Mouse (Mus musculus): ENCODE data around the gene Vmn1r208. TPM values are rescaled to one million over a fixed set of nuclear protein-coding genes. Genes with fewer than 3 reads are reported as not detected.
"Not testable (repeated sequence)": the region's sequence is repeated elsewhere in the genome, so short reads cannot be mapped to it uniquely, and the experiment has no call there.

Vmn1r208 gene
- total RNA-seq (2014; fragmentation: Nextera tagmentation) = not detected in 2 replicates
- not detected in 2 replicates for total RNA-seq (2017)

- not testable (repeated sequence) for ATAC-seq (replicated peaks; ENCODE audit: poor library complexity, severe bottlenecking)
Measured at GRCm38 (mm10) chr13:22777300-22777699, at the start of gene Vmn1r208. TSS of gene Vmn1r208 (minus strand) at chr13:22777400.

GRCm38 (mm10) chr13:22821601-22822000 lies 44.4 kb upstream of the Vmn1r208 start:
- ATAC-seq (replicated peaks; ENCODE audit: poor library complexity, severe bottlenecking) = not testable (repeated sequence)

GRCm38 (mm10) chr13:22809582-22809981 lies 32.4 kb upstream of the Vmn1r208 start, which contains the start of gene Vmn1r209:
TSS of gene Vmn1r209 (minus strand) at chr13:22809682.
- not testable (repeated sequence) for ATAC-seq (replicated peaks; ENCODE audit: poor library complexity, severe bottlenecking)

- not testable (repeated sequence) for ATAC-seq (replicated peaks; ENCODE audit: poor library complexity, severe bottlenecking)
Measured at GRCm38 (mm10) chr13:22788096-22788495, 10.9 kb upstream of the Vmn1r208 start.

- ATAC-seq (replicated peaks; ENCODE audit: poor library complexity, severe bottlenecking) = not testable (repeated sequence)
Measured at GRCm38 (mm10) chr13:22784159-22784558, 7.0 kb upstream of the Vmn1r208 start.

- not testable (repeated sequence) for ATAC-seq (replicated peaks; ENCODE audit: poor library complexity, severe bottlenecking)
Measured at GRCm38 (mm10) chr13:22771592-22771991, 5.6 kb downstream of the Vmn1r208 start.

- ATAC-seq (replicated peaks; ENCODE audit: poor library complexity, severe bottlenecking) = no peak
Measured at GRCm38 (mm10) chr13:22747524-22747923, 29.7 kb downstream of the Vmn1r208 start.

- ATAC-seq (replicated peaks; ENCODE audit: poor library complexity, severe bottlenecking) = not testable (repeated sequence)
Measured at GRCm38 (mm10) chr13:22729529-22729928, 47.7 kb downstream of the Vmn1r208 start, which contains the start of gene Vmn1r207-ps. TSS of gene Vmn1r207-ps (minus strand) at chr13:22729629.

Other genes with a start within 250 kb of the Vmn1r208 start
- gene Vmn1r204, start 224.2 kb downstream of the Vmn1r208 start, total RNA-seq (2014; fragmentation: Nextera tagmentation) = not detected in 2 replicates
- not detected in 2 replicates for gene Vmn1r204, start 224.2 kb downstream of the Vmn1r208 start, total RNA-seq (2017)
- gene Vmn1r205, start 184.4 kb downstream of the Vmn1r208 start, total RNA-seq (2014; fragmentation: Nextera tagmentation) = not detected in 2 replicates
- not detected in 2 replicates for gene Vmn1r205, start 184.4 kb downstream of the Vmn1r208 start, total RNA-seq (2017)
- gene Vmn1r206, start 153.1 kb downstream of the Vmn1r208 start, total RNA-seq (2014; fragmentation: Nextera tagmentation) = not detected in 2 replicates
- gene Vmn1r206, start 153.1 kb downstream of the Vmn1r208 start, total RNA-seq (2017) = not detected in 2 replicates
- gene Vmn1r207-ps, start 47.8 kb downstream of the Vmn1r208 start, total RNA-seq (2014; fragmentation: Nextera tagmentation) = not detected in 2 replicates
- gene Vmn1r207-ps, start 47.8 kb downstream of the Vmn1r208 start, total RNA-seq (2017) = not detected in 2 replicates
- not detected in 2 replicates for gene Vmn1r209, start 32.3 kb upstream of the Vmn1r208 start, total RNA-seq (2014; fragmentation: Nextera tagmentation)
- not detected in 2 replicates for gene Vmn1r209, start 32.3 kb upstream of the Vmn1r208 start, total RNA-seq (2017)
- not detected in 2 replicates for gene Vmn1r210, start 53.9 kb upstream of the Vmn1r208 start, total RNA-seq (2014; fragmentation: Nextera tagmentation)
- not detected in 2 replicates for gene Vmn1r210, start 53.9 kb upstream of the Vmn1r208 start, total RNA-seq (2017)
- gene Vmn1r211, start 80.2 kb upstream of the Vmn1r208 start, total RNA-seq (2014; fragmentation: Nextera tagmentation) = not detected in 2 replicates
- not detected in 2 replicates for gene Vmn1r211, start 80.2 kb upstream of the Vmn1r208 start, total RNA-seq (2017)
- not detected in 2 replicates for gene Vmn1r212, start 106.8 kb upstream of the Vmn1r208 start, total RNA-seq (2014; fragmentation: Nextera tagmentation)
- not detected in 2 replicates for gene Vmn1r212, start 106.8 kb upstream of the Vmn1r208 start, total RNA-seq (2017)
- not detected in 2 replicates for gene Vmn1r213, start 230.3 kb upstream of the Vmn1r208 start, total RNA-seq (2014; fragmentation: Nextera tagmentation)
- not detected in 2 replicates for gene Vmn1r213, start 230.3 kb upstream of the Vmn1r208 start, total RNA-seq (2017)

Measured in granulocyte monocyte progenitor cell, adult 5-6 weeks (primary cell).